Mouse (Mus musculus) NIH3T3 (cell line): ENCODE measurements around the gene Gm14214.

Experiments
- DNase-seq: peaks from one replicate; pipeline ENCODE4 v3.0.0-alpha.2; 2012; ENCODE audit warnings: low read depth

Gm14214 gene

DNA sequence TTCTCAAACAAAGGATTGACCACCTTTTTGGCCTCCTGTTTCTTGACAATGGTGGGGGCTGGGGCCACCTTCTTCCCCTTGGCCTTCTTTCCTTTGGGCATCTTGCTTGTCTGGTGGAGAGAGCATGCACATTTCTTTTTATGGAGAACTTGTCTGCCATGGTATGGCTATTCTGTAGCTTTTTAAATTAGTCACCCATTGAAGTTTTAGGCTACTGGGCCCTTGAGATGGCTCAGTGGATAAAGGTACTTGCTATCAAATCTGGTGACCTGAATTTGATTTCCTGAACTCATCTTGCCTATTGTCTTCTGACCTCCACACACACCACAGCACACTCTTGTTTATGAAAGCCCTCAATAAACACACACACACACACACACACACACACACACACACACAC lies at the start of gene Gm14214:
Gene Gm14214, minus strand, starts transcription at position 101 of the 400 bp plus-strand sequence.
- no peak for DNase-seq

DNA sequence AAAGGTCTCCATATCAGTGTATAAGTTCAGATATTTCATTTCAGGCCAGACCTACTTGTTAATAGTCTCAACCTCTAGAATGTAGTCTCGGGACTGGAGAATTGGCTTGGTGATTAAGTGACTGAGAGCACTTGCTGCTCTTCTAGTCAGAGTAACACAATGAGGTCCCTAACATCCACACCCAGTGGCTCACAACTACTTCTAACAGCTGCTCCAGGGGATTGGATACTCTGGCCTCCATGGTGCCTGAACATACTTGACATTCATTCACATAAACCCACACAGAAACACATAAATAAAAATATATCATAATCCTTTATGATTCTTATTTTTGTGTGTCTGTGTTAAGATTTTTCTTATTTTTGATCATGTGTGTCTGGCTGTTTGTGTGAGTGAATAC lies 48.8 kb upstream of the Gm14214 start:
- DNase-seq = peak; percentile 16

- DNase-seq = peak; percentile 54
Observed at GRCm38 (mm10) chr2:154817788-154818187, 48.0 kb upstream of the Gm14214 start.

GRCm38 (mm10) chr2:154817089-154817488 lies 47.3 kb upstream of the Gm14214 start:
- DNase-seq = no peak

DNA sequence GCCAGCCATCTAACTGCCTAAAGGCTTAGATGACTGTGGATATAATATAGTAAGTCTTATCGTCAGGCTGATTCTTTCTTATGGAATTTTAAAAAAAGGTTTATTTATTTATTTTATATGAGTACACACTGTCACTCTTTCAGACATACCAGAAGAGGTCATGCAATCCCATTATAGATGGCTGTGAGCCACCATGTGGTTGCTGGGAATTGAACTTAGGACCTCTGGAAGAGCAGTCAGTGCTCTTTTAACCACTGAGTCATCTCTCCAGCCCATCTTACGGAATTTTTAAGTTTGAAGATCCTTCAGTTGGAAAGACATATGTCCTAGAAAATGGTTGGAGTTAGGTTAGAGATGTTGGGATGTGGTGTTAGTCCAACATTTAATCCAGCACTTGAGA lies 43.6 kb upstream of the Gm14214 start:
- DNase-seq = peak; percentile 54

DNA sequence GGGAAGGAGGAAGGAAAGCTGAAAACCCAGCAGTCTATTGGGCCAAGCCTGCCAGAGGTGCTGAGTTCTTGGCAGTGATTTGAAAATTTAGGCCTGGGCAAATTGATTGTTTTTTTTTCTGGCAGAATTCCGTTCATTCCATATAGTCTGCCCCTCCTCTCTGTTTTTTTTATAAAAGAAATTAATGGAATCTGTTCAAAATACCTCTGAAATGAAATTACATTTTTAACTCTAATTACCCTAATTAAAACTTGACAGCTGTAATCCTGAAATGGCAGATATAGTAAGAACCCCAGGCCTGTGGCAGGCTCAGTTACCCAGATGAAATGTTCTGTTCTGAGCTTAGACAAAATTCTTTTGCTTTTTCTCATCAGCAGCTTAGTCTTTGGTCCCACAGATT lies 41.0 kb upstream of the Gm14214 start:
- DNase-seq = peak; percentile 40

DNA sequence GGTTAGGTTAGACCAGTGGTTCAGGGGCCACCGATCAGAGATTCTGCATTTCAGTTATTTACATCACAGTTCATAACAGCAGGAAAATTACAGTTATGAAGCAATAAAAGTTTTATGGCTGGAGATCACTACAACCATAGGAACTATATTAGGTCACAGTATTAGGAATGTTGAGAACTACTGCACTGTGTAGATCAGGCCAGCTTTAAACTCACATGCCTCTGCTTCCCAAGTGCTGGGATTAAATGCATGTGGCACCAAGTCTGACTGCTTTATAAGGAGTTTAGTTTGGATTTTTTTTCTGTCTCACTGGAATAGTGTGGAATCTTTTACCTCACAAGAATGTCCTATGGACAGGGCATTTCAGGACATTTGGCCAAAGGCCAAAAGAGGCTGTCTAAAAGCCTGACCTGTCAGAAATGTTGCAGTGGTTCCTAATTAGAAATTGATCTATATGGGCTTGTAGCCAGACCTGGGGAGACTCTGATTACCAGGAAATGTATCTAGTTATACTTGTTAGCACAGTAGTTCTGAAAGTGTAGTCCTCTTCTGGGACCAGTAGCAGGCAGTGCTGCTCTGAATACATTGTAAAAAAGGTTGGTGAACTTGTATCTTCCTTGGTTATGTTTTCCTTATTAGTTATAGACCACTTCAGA lies 39.4 kb upstream of the Gm14214 start:
- peak; percentile 65 for DNase-seq

DNA sequence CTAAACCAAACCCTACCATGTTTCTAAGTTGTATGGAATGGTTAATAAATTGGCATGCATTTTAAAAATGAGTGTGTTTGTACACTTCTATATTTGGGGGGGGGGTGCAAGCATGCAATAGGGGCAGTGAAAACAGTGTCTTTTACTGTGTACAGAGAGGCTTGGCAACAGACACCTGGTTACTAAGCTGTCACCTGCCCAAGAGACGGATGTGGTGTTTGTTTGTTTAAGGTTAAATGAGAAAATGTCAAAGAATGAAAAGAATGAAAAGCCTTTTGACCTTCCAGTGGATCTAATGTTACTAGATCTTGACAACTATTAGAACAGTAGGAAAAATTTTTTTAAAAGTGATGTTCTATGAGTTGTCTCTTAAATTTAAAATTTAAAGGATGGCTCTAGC lies 37.9 kb upstream of the Gm14214 start:
- DNase-seq = no peak

- no peak for DNase-seq
Observed at GRCm38 (mm10) chr2:154803845-154804244, 34.0 kb upstream of the Gm14214 start.

DNA sequence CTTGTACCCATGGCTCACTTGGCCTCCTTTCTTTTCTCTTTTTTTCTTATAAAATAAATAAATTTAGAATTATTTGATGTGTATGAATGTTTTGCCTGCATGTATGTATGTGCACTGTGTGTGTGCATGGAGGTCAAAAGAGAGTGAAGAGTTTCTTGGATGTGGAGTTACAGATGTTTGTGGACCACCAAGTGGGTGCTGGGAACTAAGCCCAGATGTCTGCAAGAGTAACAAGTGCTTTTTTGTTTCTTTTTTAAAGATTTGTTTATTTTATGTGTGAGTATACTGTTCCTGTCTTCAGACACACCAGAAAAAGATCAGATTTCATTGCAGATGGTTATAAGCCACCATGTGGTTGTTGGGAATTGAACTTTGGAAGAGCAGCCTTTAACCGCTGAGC lies 33.5 kb upstream of the Gm14214 start:
- DNase-seq = peak; percentile 54

DNA sequence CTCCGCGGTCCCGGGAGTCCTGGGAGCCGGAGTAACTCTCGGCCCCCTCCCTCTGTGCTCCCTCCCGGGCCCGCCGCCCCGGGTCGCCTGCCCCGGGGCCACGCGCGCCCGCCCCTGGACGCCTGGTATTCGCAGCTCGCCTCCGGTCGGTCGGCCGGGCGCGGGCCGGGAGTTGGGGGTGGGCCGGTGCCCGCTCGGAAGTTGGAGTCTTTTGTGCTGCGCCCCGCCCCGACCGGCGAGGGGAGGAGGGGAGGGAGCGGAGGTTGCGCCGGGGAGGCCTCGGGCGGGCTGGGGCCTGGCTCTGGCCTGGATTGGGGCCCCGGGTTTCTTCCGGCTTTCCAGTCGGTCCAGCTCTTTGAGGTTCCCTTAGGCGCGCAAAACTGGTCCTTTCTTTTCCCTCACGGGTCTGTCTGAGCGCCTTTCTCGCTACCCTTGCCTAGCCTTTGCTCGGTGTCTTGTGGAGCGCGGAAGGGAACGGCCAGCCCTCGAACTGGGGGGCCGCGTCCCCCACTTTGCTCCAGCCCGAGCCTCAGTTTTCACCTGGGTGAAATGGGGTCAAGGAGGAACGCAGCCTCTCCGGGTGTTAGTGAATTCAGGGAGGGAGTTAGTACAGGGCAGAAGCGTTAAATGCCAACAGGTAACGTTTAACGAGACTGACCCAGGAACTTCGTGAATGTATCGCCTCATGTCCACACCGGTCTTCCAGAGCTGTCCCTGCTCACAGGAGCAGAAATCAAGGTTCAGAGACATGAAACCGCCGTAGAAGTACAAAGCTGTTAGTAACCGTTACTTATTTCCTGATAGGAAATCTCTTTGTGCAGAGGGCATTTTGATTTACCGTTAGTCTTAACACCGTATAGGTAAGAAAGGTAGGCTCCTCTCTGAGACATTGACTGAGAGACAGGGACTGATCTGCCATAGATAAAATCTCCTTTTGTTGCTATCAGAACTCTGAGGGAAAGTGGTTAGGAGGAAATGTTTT lies 22.1 kb upstream of the Gm14214 start:
- DNase-seq = peak; percentile 83

DNA sequence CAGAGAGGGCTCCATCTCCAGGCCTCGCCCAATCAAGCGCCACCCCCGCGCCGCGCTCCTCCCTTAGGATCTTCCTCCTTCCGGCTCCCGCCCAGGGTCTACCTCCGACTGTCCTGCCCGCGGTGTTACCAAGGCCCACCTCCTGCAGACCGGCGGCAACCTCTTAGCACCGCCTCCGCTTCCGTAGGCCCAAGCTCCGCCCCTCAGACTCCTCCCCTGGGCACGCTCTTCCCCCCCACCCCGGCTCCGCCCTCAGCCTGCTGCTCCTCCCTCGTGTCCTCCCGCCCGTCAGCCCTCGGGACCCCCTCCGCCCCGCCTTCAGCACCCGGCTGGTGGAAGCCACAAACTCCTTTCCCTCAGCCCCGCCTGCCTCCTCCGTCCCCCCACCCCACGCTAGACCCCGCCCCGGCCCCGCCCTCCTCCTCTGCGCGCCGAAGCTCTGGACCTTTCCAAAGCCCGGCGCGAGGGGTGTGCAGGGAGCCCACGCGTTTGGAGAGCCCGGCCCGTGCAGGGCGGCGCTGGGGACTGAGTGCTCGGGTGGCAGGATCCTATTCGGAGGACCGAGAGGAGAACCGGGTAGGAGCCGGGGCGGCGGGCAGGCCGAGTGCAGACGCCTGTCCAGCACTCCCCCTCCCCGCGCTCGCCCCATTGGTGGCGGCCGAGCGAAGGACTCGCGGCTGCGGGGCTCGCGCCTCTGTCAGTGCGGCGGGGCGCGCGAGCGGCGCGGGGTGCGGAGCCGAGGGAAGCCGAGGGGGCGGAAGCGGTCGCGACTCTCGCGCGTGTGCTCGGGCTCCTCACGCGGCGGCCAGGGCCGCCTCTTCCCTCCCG lies 21.0 kb upstream of the Gm14214 start, which contains the start of the genes Raly and a:
Gene Raly, plus strand, starts transcription at position 441 of the 828 bp plus-strand sequence.
Gene a, plus strand, starts transcription at position 747 of the 828 bp plus-strand sequence.
- DNase-seq = peak; percentile 99

- peak; percentile 27 for DNase-seq
Observed at GRCm38 (mm10) chr2:154789977-154790655, 20.3 kb upstream of the Gm14214 start.

DNA sequence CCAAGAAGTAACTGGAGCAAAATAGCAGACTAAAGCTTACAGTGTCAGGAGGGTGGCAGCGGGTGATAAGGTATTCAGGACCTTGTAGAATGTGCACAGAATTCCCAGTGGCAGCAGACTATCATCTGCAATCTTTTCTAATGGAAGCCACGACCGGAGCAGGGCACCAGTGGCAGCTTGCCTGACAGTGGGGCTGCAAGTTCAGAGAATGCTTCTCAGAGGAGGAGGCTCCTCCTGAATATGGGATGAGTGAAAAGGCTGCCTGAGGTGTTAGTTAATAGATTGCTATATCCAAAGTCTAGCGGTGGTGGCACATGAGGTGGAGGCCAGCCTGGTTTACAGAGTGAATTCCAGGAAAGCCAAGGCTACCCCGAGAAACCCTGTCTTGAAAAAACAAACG lies 19.6 kb upstream of the Gm14214 start:
- no peak for DNase-seq

GRCm38 (mm10) chr2:154786776-154787175 lies 16.9 kb upstream of the Gm14214 start:
- DNase-seq = no peak

DNA sequence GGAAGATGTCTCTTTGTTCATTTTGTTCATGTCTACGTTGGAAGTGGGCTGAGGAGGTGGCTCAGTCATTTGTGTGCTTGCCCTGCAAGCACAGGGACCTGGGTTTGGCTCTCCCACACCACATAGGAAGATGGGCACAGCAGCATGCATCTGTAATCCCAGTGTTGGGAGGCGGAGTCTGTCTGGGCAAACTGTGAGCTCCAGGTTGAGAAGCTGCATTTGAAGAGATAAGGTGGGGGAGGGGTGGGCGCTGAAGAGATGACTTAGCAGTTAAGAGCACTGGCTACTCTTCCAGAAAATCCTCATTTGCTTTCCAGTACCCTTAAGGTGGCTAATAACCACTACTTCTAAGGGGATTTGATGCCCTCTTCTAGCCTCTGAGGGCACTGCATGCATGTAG lies 16.4 kb upstream of the Gm14214 start:
- DNase-seq = no peak

DNA sequence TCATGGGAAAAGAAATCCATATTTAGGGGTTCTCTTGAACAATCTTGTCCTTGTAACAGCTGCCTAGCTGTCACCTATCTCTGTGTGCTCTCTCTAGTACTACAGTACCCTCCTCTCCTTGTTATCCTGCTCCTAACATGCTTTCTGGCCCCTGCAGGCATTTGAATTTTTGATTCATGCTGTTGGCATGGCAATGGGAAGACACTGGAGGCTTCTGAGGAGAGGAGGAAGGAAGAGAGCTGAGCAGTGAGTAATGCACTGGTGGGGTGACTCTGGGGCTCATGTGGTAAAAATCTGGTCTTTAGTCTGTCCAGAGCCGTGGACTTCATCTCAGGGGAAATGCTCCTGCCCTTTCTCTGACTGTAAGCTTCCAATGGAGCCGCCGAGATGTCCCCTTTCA lies 15.5 kb upstream of the Gm14214 start:
- DNase-seq = peak; percentile 80

GRCm38 (mm10) chr2:154782856-154783650 lies 13.2 kb upstream of the Gm14214 start:
- no peak for DNase-seq

GRCm38 (mm10) chr2:154782361-154782760 lies 12.5 kb upstream of the Gm14214 start:
- DNase-seq = no peak

DNA sequence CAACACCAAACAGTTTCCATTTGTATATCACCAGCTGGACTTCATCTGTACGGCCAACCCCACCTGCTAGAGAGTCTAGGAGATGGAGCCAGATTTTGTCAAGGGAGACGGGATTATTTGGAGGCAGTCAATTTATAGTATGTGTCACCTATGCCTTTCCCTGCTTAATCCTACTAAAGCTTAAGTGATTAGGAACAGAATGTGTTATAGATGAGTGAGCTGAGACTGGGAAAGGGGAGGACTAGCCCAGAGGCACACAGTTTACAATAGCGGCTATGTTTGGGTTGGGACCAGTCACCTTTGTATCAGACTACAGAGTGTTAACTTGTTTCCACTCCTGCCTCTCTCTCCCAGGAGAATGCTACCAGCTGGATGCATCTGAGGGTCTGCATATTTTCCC lies 9.8 kb upstream of the Gm14214 start:
- DNase-seq = no peak

DNA sequence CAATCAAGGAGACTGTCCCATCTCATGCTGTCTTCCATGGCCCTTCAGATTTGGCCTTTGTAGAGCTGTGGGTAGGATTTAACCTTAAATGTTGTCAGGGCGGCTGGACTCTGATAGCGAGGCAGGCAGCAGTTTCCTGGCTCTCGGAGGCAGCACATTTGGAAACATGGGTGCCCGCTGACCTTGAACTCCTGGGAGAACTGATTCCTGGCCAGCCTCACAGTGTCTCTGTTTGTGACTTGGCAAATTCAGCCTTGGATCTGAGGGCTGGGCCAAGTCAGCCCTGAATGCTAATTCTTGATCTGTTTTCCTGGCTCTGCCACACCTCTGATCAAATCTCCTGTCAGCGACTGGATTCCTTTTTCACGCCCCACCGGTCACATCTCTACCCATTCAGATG lies 6.7 kb upstream of the Gm14214 start:
- DNase-seq = no peak
